8 mouse cellular contexts compared by ENCODE assay signal in the genomic region with DNA sequence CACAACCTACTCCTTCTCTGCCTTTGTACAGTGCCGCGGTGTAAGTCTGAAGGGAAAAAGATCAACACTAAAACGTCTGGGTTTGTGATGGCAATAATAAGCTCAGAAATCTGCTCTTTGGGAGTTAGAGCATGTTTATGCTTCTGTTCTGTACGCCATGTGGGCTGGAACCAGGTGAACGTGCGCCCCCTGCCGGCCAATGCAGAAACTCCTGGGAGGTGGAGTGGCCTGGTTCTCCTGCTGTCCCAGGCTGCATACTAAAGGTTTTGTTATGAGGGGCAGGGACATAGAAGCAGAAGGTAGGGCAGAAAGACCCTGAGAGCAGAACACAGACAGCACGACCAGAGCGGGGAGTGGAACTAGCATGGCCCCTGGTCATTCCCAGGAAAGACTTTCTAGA. TPM values are rescaled to one million over a fixed set of nuclear protein-coding genes. Genes with fewer than 3 reads are reported as not detected.
DNase-seq lines count a peak whose midpoint lies in the region; ATAC-seq and TF ChIP-seq lines count a peak whose summit lies in the region.

No protein-coding gene starts in this region.

- no peak for TF ChIP-seq POLR2A in heart, adult 2 months (IDR thresholded peaks at IDR 0.05; ENCODE audit: insufficient read depth, low read depth, low read length)

- no peak overlapping the region for H3K9ac ChIP-seq in embryonic facial prominence, embryonic 12.5 days
- peak overlapping the region; percentile 64; the same call in 1 of the 2 replicates for H3K9ac ChIP-seq in heart, adult 2 months (ENCODE audit: low read depth, low read length)
- H3K9ac ChIP-seq in limb, embryonic 11.5 days (ENCODE audit: low read length), result no peak overlapping the region
- no peak overlapping the region; the same call in 1 of the 2 replicates for H3K9ac ChIP-seq in midbrain, embryonic 15.5 days

- peak; percentile 69 for DNase-seq in CD4-positive, CD25-positive, alpha-beta regulatory T cell, adult 2 months (ENCODE audit: low read depth, low spot score)
- DNase-seq in heart, adult 2 months, result peak; percentile 75 to 82
- peak; percentile 39 to 72 for DNase-seq in kidney, adult 8-10 months
- peak; percentile 94 for DNase-seq in limb, embryonic 11.5 days (ENCODE audit: low spot score)
- peak; percentile 51 to 80 for DNase-seq in spleen, postnatal 10 days (ENCODE audit: low spot score in 2 of 2)

- no peaks in the 10 kb centered on the region for H3K36me3 ChIP-seq in embryonic facial prominence, embryonic 12.5 days
- no peaks in the 10 kb centered on the region for H3K36me3 ChIP-seq in heart, adult 2 months (ENCODE audit: control insufficient read depth, insufficient read depth, low read length)
- no peaks in the 10 kb centered on the region for H3K36me3 ChIP-seq in limb, embryonic 11.5 days (ENCODE audit: control insufficient read depth, insufficient read depth, low read length)
- no peaks in the 10 kb centered on the region for H3K36me3 ChIP-seq in midbrain, embryonic 15.5 days (replicated peaks)

- no peak for ATAC-seq in CD4-positive, CD25-positive, alpha-beta regulatory T cell, adult 4 months
- peak; percentile 84; the same call in 1 of the 2 replicates for ATAC-seq in embryonic facial prominence, embryonic 12.5 days (ENCODE audit: insufficient number of reproducible peaks, insufficient read depth, low FRiP score, low TSS enrichment)
- ATAC-seq in limb, embryonic 11.5 days (ENCODE audit: insufficient number of reproducible peaks, low FRiP score, low TSS enrichment, low read depth), result peak; percentile 85; the same call in 1 of the 2 replicates
- peak; percentile 94 for ATAC-seq in midbrain, embryonic 15.5 days (replicated peaks)

- no peaks in the 10 kb centered on the region for H3K79me2 ChIP-seq in heart, adult 2 months (replicated peaks; ENCODE audit: control insufficient read depth, insufficient read depth, low read length)

- no peaks in the 10 kb centered on the region for H3K27me3 ChIP-seq in embryonic facial prominence, embryonic 12.5 days
- H3K27me3 ChIP-seq in heart, adult 2 months (ENCODE audit: control insufficient read depth, insufficient read depth, low read length), result no peaks in the 10 kb centered on the region
- no peaks in the 10 kb centered on the region for H3K27me3 ChIP-seq in limb, embryonic 11.5 days (ENCODE audit: control insufficient read depth, insufficient read depth, low read length)
- no peaks in the 10 kb centered on the region for H3K27me3 ChIP-seq in midbrain, embryonic 15.5 days (replicated peaks)

- H3K9me3 ChIP-seq in embryonic facial prominence, embryonic 12.5 days, result no peaks in the 10 kb centered on the region
- no peaks in the 10 kb centered on the region for H3K9me3 ChIP-seq in limb, embryonic 11.5 days (ENCODE audit: control insufficient read depth, low read length)
- no peaks in the 10 kb centered on the region for H3K9me3 ChIP-seq in midbrain, embryonic 15.5 days

- TF ChIP-seq CTCF in heart, adult 2 months (IDR thresholded peaks at IDR 0.05), result peak; percentile 86

- intact Hi-C loops in heart, adult 2 months (cut with DNase I), result loop anchor here (2.0 to 10.0 kb wide), 3 partner anchors 89 to 461 kb away; a partner anchor contains a TSS

- peak; percentile 55; the same call in 1 of the 2 replicates for TF ChIP-seq EP300 in heart, adult 2 months (IDR thresholded peaks at IDR 0.05; ENCODE audit: insufficient read depth, low read depth, low read length)

- WGBS in embryonic facial prominence, embryonic 12.5 days, result 7% methylated on average over 9 of the region's 9 CpGs
- 3% methylated on average over 9 of the region's 9 CpGs for WGBS in heart, adult 2 months
- 8% methylated on average over 9 of the region's 9 CpGs for WGBS in limb, embryonic 11.5 days
- WGBS in midbrain, embryonic 15.5 days, result 7% methylated on average over 9 of the region's 9 CpGs

- no peak overlapping the region for H3K4me3 ChIP-seq in embryonic facial prominence, embryonic 12.5 days
- no peak overlapping the region for H3K4me3 ChIP-seq in heart, adult 2 months
- no peak overlapping the region for H3K4me3 ChIP-seq in limb, embryonic 11.5 days (ENCODE audit: low read depth, low read length)
- no peak overlapping the region for H3K4me3 ChIP-seq in midbrain, embryonic 15.5 days

- H3K4me2 ChIP-seq in embryonic facial prominence, embryonic 12.5 days (replicated peaks), result peak overlapping the region; percentile 31
- H3K4me2 ChIP-seq in limb, embryonic 11.5 days (ENCODE audit: low read depth, severe bottlenecking), result peak overlapping the region; percentile 17; the same call in 1 of the 2 replicates
- H3K4me2 ChIP-seq in midbrain, embryonic 15.5 days, result peak overlapping the region; percentile 31; the same call in 1 of the 2 replicates

- no peaks in the 10 kb centered on the region for H3K4me1 ChIP-seq in embryonic facial prominence, embryonic 12.5 days
- peaks cover 2% of the 10 kb centered on the region for H3K4me1 ChIP-seq in heart, adult 2 months (ENCODE audit: control insufficient read depth, insufficient read depth, low read length)
- H3K4me1 ChIP-seq in limb, embryonic 11.5 days (ENCODE audit: control insufficient read depth, insufficient read depth, low read length), result no peaks in the 10 kb centered on the region
- no peaks in the 10 kb centered on the region for H3K4me1 ChIP-seq in midbrain, embryonic 15.5 days

- H3K27ac ChIP-seq in embryonic facial prominence, embryonic 12.5 days, result no peak overlapping the region
- H3K27ac ChIP-seq in heart, adult 2 months, result peak overlapping the region; percentile 51
- no peak overlapping the region for H3K27ac ChIP-seq in limb, embryonic 11.5 days (replicated peaks; ENCODE audit: low read depth, low read length)
- H3K27ac ChIP-seq in midbrain, embryonic 15.5 days, result no peak overlapping the region

RNA-seq across cellular contexts. Expression of a gene that starts 10.2 kb away (rescaled TPM):
- not detected for polyA plus RNA-seq in CD4-positive, CD25-positive, alpha-beta regulatory T cell, adult 4 months (2017; shearing (Covaris generic))
- not detected in 2 replicates for polyA plus RNA-seq in embryonic facial prominence, embryonic 12.5 days (2016; fragmentation: Nextera tagmentation; extraction: Ambion mirVana)
- total RNA-seq in heart, adult 2 months (2021), result under 1 TPM; 0.57 to 0.89 TPM
- polyA plus RNA-seq in heart, adult 2 months (2012; rRNA removed), result not detected in 2 replicates
- not detected in 2 replicates for polyA plus RNA-seq in limb, embryonic 11.5 days (2014; fragmentation: Nextera tagmentation; extraction: Ambion mirVana)
- polyA plus RNA-seq in midbrain, embryonic 15.5 days (2015; fragmentation: Nextera tagmentation; extraction: Ambion mirVana), result not detected in 2 replicates
